Mouse (Mus musculus): ENCODE measurements around the gene Spata33. TPM values are rescaled to one million over a fixed set of nuclear protein-coding genes. Genes with fewer than 3 reads are reported as not detected.
"Not testable (repeated sequence)": the region's sequence is repeated elsewhere in the genome, so short reads cannot be mapped to it uniquely, and the experiment has no call there.

Gene Spata33
- polyA plus RNA-seq, 1 experiment from 2014 or later: 7.7 TPM

DNA sequence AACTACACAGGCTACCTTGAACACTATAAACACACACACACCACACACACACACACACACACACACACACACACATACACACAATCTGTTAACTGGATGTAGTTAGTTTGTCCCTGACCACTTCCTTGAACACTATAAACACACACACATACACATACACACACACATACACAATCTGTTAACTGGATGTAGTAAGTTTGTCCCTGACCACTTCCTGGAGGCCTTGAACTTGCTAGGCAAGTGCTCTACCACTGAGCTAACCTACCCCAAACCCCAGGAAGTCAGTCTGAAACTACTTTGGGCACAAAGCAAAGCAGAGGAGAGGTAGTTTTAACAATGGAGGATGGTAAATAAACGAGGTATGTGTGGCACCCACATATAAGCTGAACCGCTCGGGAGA, 9.1 kb upstream of the Spata33 start:
- H3K27me3 ChIP-seq: no peaks in the 10 kb centered on the region; the same call in 1 of the 2 replicates
- 92% methylated on average over 3 of the region's 3 CpGs for WGBS
- no peaks in the 10 kb centered on the region for H3K9me3 ChIP-seq
- H3K4me2 ChIP-seq: no peak overlapping the region
- H3K36me3 ChIP-seq: peaks cover 45% of the 10 kb centered on the region
- peaks cover 5% of the 10 kb centered on the region; the same call in 1 of the 2 replicates for H3K4me1 ChIP-seq (replicated peaks)
- H3K4me3 ChIP-seq: no peak overlapping the region
- H3K27ac ChIP-seq (replicated peaks): no peak overlapping the region
- no peak for ATAC-seq (ENCODE audit: low read depth)
- no peak overlapping the region for H3K9ac ChIP-seq

- Histone ChIP-seq H3K27me3 (no peaks in the 10 kb centered on the region), H3K4me3 (peak overlapping the region; percentile 97), H3K9ac (peak overlapping the region; percentile 99), H3K9me3 (no peaks in the 10 kb centered on the region), H3K4me1 (replicated peaks) (peaks cover 26% of the 10 kb centered on the region), H3K4me2 (peak overlapping the region; percentile 92), H3K36me3 (peaks cover 37% of the 10 kb centered on the region), H3K27ac (replicated peaks) (peak overlapping the region; percentile 69; the same call in 1 of the 2 replicates)
- ATAC-seq (ENCODE audit: low read depth): no peak; the same call in 1 of the 2 replicates
- 46% methylated on average over 10 of the region's 10 CpGs for WGBS
Measured at GRCm38 (mm10) chr8:123211876-123212275, 756 bp upstream of the Spata33 start.

DNA sequence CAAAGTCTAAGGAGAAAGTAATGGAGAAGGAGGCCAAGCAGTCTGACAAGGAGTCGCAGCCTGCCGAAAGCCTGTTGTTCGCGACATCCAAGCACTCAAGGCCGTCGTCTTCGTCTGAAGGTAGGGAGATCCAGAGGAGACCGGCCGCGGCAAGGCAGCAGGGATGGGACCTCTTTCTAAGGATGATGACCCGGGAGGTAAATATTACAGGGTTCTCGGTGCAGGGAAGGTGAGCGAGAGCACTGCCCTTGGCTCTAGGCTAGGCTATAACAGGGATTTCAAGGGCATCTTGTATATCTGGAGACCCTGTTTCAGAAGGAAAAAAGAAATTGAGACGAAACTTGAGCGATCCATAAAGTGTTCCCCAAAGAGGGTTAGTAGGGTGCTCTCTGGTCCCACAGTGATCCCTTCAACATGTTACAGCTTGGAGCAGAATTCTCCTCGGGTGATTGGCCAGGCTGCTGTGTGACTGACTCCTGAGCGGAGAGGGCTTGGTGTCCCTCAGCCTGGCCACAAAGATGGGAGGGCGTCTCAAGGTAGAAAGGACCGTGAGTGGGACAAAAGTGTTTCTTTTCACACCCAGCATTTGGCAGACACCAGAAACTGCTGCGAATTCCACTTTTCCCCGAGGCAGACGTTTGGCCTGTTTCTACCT, 613 bp downstream of the Spata33 start:
- Histone ChIP-seq H3K27me3 (no peaks in the 10 kb centered on the region), H3K9me3 (no peaks in the 10 kb centered on the region), H3K27ac (replicated peaks) (peak overlapping the region; percentile 69), H3K36me3 (peaks cover 24% of the 10 kb centered on the region), H3K4me3 (peak overlapping the region; percentile 97), H3K4me2 (peak overlapping the region; percentile 92), H3K4me1 (replicated peaks) (peaks cover 26% of the 10 kb centered on the region), H3K9ac (peak overlapping the region; percentile 99)
- 22% methylated on average over 22 of the region's 22 CpGs for WGBS
- ATAC-seq (ENCODE audit: low read depth): peak; percentile 30; the same call in 1 of the 2 replicates

DNA sequence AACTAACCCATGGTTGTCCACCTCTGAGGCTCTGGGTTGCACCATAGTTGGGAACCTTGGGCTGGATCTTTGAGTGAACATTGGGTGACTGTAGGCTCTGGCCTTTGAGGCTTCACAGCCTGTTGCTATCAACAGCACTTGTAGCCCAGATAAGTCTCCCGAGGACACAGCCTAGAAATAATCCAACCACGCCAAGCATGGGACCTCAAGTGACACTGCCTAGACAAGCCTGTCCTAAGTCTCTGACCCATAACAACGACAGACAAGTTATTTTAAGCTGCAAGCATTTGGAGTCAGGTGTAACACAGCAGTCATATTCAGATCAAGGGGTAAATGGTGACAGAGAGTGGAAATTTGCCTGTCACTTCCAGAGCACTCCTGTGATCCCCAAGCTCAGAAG, 2.8 kb downstream of the Spata33 start:
- Histone ChIP-seq H3K4me2 (no peak overlapping the region), H3K4me1 (replicated peaks) (peaks cover 26% of the 10 kb centered on the region), H3K9me3 (no peaks in the 10 kb centered on the region), H3K9ac (no peak overlapping the region), H3K27ac (replicated peaks) (no peak overlapping the region), H3K4me3 (no peak overlapping the region), H3K27me3 (no peaks in the 10 kb centered on the region), H3K36me3 (peaks cover 2% of the 10 kb centered on the region; the same call in 1 of the 2 replicates)
- ATAC-seq (ENCODE audit: low read depth): no peak
- 92% methylated on average over 3 of the region's 3 CpGs for WGBS

DNA sequence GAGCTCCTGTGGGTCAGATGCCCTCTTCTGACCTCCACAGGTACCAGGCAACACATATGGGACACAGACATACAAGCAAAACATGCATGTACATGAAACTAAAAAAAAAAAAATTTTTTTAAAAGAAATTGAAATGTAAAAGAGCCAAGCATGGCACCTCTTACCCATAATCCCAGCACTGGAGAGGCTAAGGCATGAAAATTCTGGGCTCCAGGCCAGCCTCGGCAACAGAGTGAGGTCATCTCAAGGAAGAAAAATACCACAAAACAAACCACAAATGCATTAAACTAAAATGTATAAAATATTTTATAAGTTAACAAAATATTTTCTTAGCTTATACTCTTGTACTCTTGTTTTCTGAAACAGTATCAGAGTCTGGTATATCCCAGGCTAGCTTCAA, 8.3 kb downstream of the Spata33 start:
- no peak for ATAC-seq (ENCODE audit: low read depth)
- no peaks in the 10 kb centered on the region for H3K27me3 ChIP-seq
- no peaks in the 10 kb centered on the region for H3K36me3 ChIP-seq
- no peaks in the 10 kb centered on the region for H3K9me3 ChIP-seq
- H3K4me1 ChIP-seq (replicated peaks): peaks cover 15% of the 10 kb centered on the region
- no peak overlapping the region for H3K27ac ChIP-seq (replicated peaks)
- no peak overlapping the region for H3K4me2 ChIP-seq
- 85% methylated on average over 1 of the region's 1 CpGs for WGBS
- no peak overlapping the region for H3K4me3 ChIP-seq
- no peak overlapping the region for H3K9ac ChIP-seq

GRCm38 (mm10) chr8:123224278-123225266, 11.9 kb downstream of the Spata33 start, which contains the start of gene Cdk10:
Gene Cdk10, plus strand, starts transcription at chr8:123224842.
- Histone ChIP-seq H3K4me2 (peak within 1 kb of the TSS; percentile 82), H3K4me1 (replicated peaks) (peaks cover 18% of the 10 kb centered on the region), H3K9me3 (no peaks in the 10 kb centered on the region), H3K36me3 (peaks cover 31% of the 10 kb centered on the region), H3K27me3 (no peaks in the 10 kb centered on the region), H3K9ac (peak within 1 kb of the TSS; percentile 91), H3K4me3 (peak within 1 kb of the TSS; percentile 82), H3K27ac (replicated peaks) (peak within 1 kb of the TSS; percentile 85)
- ATAC-seq (ENCODE audit: low read depth): peak; percentile 90
- WGBS: 3% methylated on average over 59 of the region's 59 CpGs

DNA sequence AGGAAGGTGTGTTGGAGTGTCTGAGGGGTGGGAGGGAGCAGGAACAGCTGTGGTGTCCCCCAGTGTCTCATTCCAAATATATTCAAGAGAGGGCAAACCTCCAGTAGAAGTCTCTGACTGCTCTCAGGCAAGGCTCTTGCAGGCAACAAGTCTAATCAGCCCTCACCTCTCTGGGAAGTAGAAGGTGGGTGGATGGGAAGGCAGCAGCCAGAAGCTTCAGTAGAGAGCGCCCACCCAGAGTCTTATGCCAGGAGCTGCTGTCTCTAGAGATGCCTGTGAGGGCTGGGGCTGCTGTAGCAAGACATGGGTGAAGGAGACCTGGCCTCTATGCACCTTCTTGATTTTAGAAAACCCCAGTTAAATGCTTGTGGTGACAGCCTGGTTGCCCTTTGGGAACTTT, 15.8 kb downstream of the Spata33 start:
- no peak overlapping the region for H3K4me3 ChIP-seq
- no peak for ATAC-seq (ENCODE audit: low read depth)
- peaks cover 25% of the 10 kb centered on the region for H3K4me1 ChIP-seq (replicated peaks)
- H3K36me3 ChIP-seq: peaks cover 39% of the 10 kb centered on the region
- H3K9me3 ChIP-seq: no peaks in the 10 kb centered on the region
- H3K27ac ChIP-seq (replicated peaks): no peak overlapping the region
- WGBS: 95% methylated on average over 1 of the region's 1 CpGs
- H3K27me3 ChIP-seq: peaks cover 10% of the 10 kb centered on the region
- H3K9ac ChIP-seq: no peak overlapping the region
- no peak overlapping the region for H3K4me2 ChIP-seq

DNA sequence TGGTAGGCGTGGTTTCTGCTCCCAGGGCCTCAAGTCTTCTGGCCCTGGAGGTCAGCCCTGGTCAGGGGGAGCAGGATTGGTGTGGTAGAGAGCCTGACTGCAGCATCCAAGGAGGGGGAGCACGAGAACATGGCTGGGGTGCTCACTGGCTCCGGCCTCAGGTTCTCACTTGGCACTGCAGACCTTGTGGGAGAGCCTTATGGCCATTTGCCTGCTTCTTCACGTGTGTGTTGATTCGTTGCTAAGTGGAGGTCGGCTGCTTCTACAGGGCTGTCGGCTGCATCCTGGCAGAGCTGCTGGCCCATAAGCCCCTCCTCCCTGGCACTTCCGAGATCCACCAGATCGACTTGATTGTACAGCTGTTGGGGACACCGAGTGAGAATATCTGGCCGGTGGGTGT, 17.7 kb downstream of the Spata33 start:
- peaks cover 39% of the 10 kb centered on the region for H3K36me3 ChIP-seq
- ATAC-seq (ENCODE audit: low read depth); H3K27ac ChIP-seq (replicated peaks); H3K4me3 ChIP-seq; H3K4me2 ChIP-seq; H3K9ac ChIP-seq; H3K9me3 ChIP-seq: not testable (repeated sequence)
- peaks cover 29% of the 10 kb centered on the region for H3K27me3 ChIP-seq
- WGBS: 89% methylated on average over 11 of the region's 11 CpGs
- peaks cover 32% of the 10 kb centered on the region for H3K4me1 ChIP-seq (replicated peaks)

DNA sequence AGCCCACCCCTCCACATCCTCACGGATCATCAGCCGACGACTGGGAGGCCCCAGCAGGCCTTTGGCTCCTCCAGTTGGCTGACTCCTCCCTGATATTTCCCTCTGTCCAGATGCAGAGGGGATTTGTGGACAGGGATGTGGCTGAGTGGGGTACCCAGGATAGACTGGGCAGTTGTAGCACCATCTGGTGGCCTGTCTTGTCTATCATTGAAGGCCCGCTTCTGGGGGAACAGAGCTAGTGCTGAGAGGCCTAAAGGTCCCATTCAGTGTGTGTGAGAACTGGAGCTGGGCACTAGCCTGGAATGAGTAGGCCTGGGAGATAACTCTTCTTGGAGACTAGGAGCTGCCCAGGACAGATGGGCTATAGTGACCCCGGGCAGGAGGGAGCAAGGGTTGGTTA, 19.1 kb downstream of the Spata33 start:
- 55% methylated on average over 5 of the region's 5 CpGs for WGBS
- ATAC-seq (ENCODE audit: low read depth): no peak
- H3K4me3 ChIP-seq: no peak overlapping the region
- no peak overlapping the region for H3K4me2 ChIP-seq
- H3K27me3 ChIP-seq: peaks cover 40% of the 10 kb centered on the region
- H3K27ac ChIP-seq (replicated peaks): no peak overlapping the region
- H3K9ac ChIP-seq: no peak overlapping the region
- H3K36me3 ChIP-seq: peaks cover 37% of the 10 kb centered on the region
- no peaks in the 10 kb centered on the region for H3K9me3 ChIP-seq
- H3K4me1 ChIP-seq (replicated peaks): peaks cover 35% of the 10 kb centered on the region

- H3K36me3 ChIP-seq: peaks cover 29% of the 10 kb centered on the region
- H3K4me2 ChIP-seq: no peak overlapping the region
- peaks cover 35% of the 10 kb centered on the region for H3K4me1 ChIP-seq (replicated peaks)
- H3K27ac ChIP-seq (replicated peaks): no peak overlapping the region
- WGBS: 27% methylated on average over 7 of the region's 7 CpGs
- no peak overlapping the region for H3K9ac ChIP-seq
- no peak overlapping the region for H3K4me3 ChIP-seq
- ATAC-seq (ENCODE audit: low read depth): no peak
- H3K27me3 ChIP-seq: peaks cover 45% of the 10 kb centered on the region
- H3K9me3 ChIP-seq: no peaks in the 10 kb centered on the region
Measured at GRCm38 (mm10) chr8:123232553-123232952, 19.9 kb downstream of the Spata33 start.

DNA sequence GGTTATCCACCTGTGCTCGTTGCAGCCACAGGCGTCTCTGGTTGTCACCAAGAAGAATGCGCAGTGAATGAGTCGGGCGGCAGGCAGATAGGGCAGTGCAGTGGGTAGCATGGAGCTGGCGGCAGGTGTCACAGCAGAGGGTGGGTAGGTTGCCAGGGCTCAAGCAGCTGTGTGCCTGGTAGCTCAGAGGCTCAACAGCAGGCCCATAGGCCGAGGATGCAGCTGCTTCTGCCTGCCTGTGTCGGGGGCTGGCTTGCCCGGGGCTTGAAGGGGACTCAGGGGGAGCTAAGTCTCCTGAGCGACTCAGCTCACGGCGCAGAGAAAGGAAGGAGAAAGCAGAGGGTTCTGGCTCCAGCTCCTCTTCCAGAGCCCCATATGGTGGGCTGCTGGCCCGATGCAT, 20.7 kb downstream of the Spata33 start:
- H3K4me2 ChIP-seq: no peak overlapping the region
- H3K9me3 ChIP-seq: no peaks in the 10 kb centered on the region
- WGBS: 51% methylated on average over 13 of the region's 13 CpGs
- no peak overlapping the region for H3K27ac ChIP-seq (replicated peaks)
- H3K9ac ChIP-seq: no peak overlapping the region
- no peak for ATAC-seq (ENCODE audit: low read depth)
- H3K4me1 ChIP-seq (replicated peaks): peaks cover 35% of the 10 kb centered on the region
- H3K4me3 ChIP-seq: no peak overlapping the region
- H3K27me3 ChIP-seq: peaks cover 45% of the 10 kb centered on the region
- peaks cover 21% of the 10 kb centered on the region for H3K36me3 ChIP-seq

DNA sequence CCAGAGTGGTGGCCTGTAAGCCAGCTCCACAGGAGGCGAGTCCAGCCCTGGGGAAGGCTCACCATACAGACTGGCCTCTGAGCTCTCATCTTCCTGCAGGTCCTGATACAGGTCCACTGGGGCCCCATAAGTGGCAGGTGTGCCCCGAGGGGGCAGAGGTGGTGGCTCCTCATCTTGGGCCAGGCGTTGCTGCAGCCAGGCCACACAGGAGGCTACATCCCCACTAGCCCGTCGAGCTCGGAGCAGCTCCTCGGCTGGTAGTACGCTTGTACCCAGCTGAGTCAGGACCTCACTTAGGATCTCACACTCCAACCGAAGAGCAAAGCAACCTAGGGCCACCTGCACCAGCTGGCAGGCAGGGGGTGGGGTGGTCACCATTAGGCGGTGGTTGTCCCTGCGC, 21.1 kb downstream of the Spata33 start:
- ATAC-seq (ENCODE audit: low read depth): no peak
- H3K4me1 ChIP-seq (replicated peaks): peaks cover 35% of the 10 kb centered on the region
- 78% methylated on average over 11 of the region's 11 CpGs for WGBS

More for the DNA sequence above, 21.1 kb downstream of the Spata33 start:
- peaks cover 45% of the 10 kb centered on the region for H3K27me3 ChIP-seq
- H3K4me2 ChIP-seq: no peak overlapping the region
- H3K4me3 ChIP-seq: no peak overlapping the region
- H3K9me3 ChIP-seq: no peaks in the 10 kb centered on the region
- no peak overlapping the region for H3K27ac ChIP-seq (replicated peaks)
- H3K9ac ChIP-seq: no peak overlapping the region
- peaks cover 16% of the 10 kb centered on the region for H3K36me3 ChIP-seq
